Mouse (Mus musculus) liver, embryonic 14.5 days (tissue): Measurements from ENCODE around the gene BC034090. TPM values are rescaled to one million over a fixed set of nuclear protein-coding genes. Genes with fewer than 3 reads are reported as not detected.

Experiments used
- ATAC-seq: fragments of 200-750 bp; cut with Nextera tagmentation; 2 replicates; pipeline ENCODE4 v1.8.0; 2017; ENCODE audit warnings: moderate number of reproducible peaks, mild to moderate bottlenecking, moderate library complexity; ENCODE audit not compliant: insufficient read depth
- DNase-seq, 3 experiments: peaks; one replicate each; pipeline ENCODE4 v3.0.0-alpha.2; 2012 to 2013; ENCODE audit warnings: low read depth in 3 of 3, low spot score in 3 of 3
- H3K27ac ChIP-seq: fragments of 300-500 bp; sonication (generic); 2 replicates; pipeline ENCODE4 v1.5.1; 2014; ENCODE audit warnings: moderate library complexity, mild to moderate bottlenecking, control low read depth, inconsistent platforms
- H3K27me3 ChIP-seq: fragments of 300-500 bp; sonication (generic); 2 replicates; pipeline ENCODE4 v1.6.1; 2014; ENCODE audit warnings: mild to moderate bottlenecking, low read length, moderate library complexity; ENCODE audit not compliant: control insufficient read depth, insufficient read depth
- H3K36me3 ChIP-seq: fragments of 300-500 bp; sonication (generic); replicated peaks from 2 replicates; pipeline ENCODE4 v1.6.1; 2014; ENCODE audit warnings: low read depth; ENCODE audit not compliant: control insufficient read depth, insufficient read depth
- H3K4me1 ChIP-seq, 2 experiments: fragments of 200-500 bp in 1 of 2; fragments of 300-500 bp in 1 of 2; sonication (generic) in 1 of 2; replicated peaks; 2 replicates each; pipeline ENCODE4 v1.6.1; 2012 to 2014; ENCODE audit warnings: antibody characterized with exemption in 1 of 2, inconsistent platforms in 1 of 2, low read length in 1 of 2; ENCODE audit not compliant: control insufficient read depth in 2 of 2, insufficient read depth in 2 of 2
- H3K4me2 ChIP-seq: fragments of 300-500 bp; sonication (generic); 2 replicates; pipeline ENCODE4 v1.6.1; 2014; ENCODE audit warnings: low read depth, mild to moderate bottlenecking, control low read depth, moderate library complexity
- H3K4me3 ChIP-seq, 2 experiments: fragments of 200-500 bp in 1 of 2; fragments of 300-500 bp in 1 of 2; sonication (generic) in 1 of 2; 2 replicates each; pipeline ENCODE4 v1.5.1; 2012 to 2014; ENCODE audit warnings: low read depth in 2 of 2, low read length in 2 of 2, mild to moderate bottlenecking in 2 of 2, control low read depth in 1 of 2, inconsistent platforms in 1 of 2, moderate library complexity in 1 of 2; ENCODE audit not compliant: insufficient read depth in 1 of 2
- H3K9ac ChIP-seq: fragments of 300-500 bp; sonication (generic); replicated peaks from 2 replicates; pipeline ENCODE4 v1.6.1; 2014; ENCODE audit warnings: mild to moderate bottlenecking, control low read depth, moderate library complexity
- H3K9me3 ChIP-seq: fragments of 300-500 bp; sonication (generic); 2 replicates; pipeline ENCODE4 v1.6.1; 2016; ENCODE audit warnings: low read length, mixed read lengths; ENCODE audit not compliant: control insufficient read depth
- CTCF ChIP-seq: IDR thresholded peaks from 2 replicates; pipeline ENCODE4 v1.5.1; 2016; ENCODE audit warnings: antibody characterized with exemption, low read depth, control low read depth
- EP300 ChIP-seq: IDR thresholded peaks from 2 replicates; pipeline ENCODE4 v1.6.1; 2016; ENCODE audit warnings: antibody characterized with exemption, low read depth
- WGBS: fragments of 180-500 bp; shearing (Covaris S2); extraction: QIAGEN DNeasy Blood & Tissue Kit; methylation state at CpG from one replicate; pipeline ENCODE4 v1.1.7; 2014; ENCODE audit not compliant: insufficient replicate concordance; 5-methylcytosine and 5-hydroxymethylcytosine counted together
- polyA plus RNA-seq, 2 experiments: library from polyadenylated mRNA; depleted of rRNA in 1 of 2; stranded (reverse) in 1 of 2; unstranded in 1 of 2; fragments of >200 nt; fragmentation: Nextera tagmentation in 1 of 2; extraction: Ambion mirVana in 1 of 2; gene quantifications; 2 replicates each; pipeline versions ENCODE4 v1.2.1 to v1.2.3; 2012 to 2014

BC034090 gene
- polyA plus RNA-seq, 2 experiments = 0.06 to 0.32 TPM

DNA sequence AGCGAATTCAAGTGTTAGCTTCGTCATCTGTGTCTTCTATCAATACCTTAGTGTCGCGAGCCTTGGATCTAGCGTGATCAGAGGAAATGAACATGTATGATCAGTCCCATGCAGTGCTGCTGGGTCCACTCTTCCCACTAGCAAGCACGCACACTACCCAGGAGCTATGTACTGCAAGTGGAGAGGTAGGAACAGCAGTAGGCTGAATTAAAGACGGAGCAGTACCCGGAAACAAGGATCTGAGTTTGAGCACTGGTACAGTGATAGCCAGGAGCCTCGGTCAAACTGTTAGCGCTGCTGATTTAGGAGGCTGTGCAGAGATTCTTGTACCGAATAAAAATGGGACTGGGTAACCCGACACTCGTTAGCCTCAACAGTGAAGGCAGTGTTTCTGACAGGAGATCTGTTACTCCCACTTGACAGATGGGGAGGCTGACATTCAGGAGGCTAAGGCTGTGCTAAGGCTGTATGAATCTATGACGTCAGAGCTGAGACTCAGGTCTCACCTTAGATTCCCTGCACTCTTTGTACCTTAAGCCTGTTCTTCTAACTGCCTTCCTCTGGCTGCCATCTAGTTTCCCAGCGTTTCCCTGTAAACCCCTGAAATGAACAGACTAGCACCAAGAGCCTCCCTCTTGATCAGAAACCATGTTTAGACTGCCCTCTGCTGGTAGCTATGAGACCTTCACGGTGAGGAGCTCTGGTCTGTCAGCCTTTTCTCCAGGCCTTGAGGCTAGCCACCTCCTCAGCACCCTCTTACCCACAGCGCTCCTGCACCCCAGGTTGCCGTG lies 37.0 kb upstream of the BC034090 start:
- 60% methylated on average over 18 of the region's 18 CpGs for WGBS
- H3K27me3 ChIP-seq = no peaks in the 10 kb centered on the region
- peak; percentile 47; the same call in 1 of the 2 replicates for ATAC-seq
- peak; percentile 43 to 50 (median 46) for DNase-seq
- peaks cover 3% of the 10 kb centered on the region; the same call in 1 of the 2 replicates for H3K36me3 ChIP-seq
- H3K4me2 ChIP-seq = no peak overlapping the region
- no peaks in the 10 kb centered on the region for H3K9me3 ChIP-seq
- H3K4me1 ChIP-seq = peaks cover 6 to 17% of the 10 kb centered on the region in 2 experiments; a peak in 3 of 4 replicates
- no peak overlapping the region for H3K9ac ChIP-seq
- no peak overlapping the region for H3K4me3 ChIP-seq
- TF ChIP-seq EP300 = no peak
- TF ChIP-seq CTCF = peak; percentile 90
- no peak overlapping the region for H3K27ac ChIP-seq

GRCm38 (mm10) chr1:155280306-155280705 lies 36.1 kb upstream of the BC034090 start:
- H3K27ac ChIP-seq = no peak overlapping the region
- no peak for ATAC-seq
- no peaks in the 10 kb centered on the region for H3K9me3 ChIP-seq
- DNase-seq = no peak
- H3K9ac ChIP-seq = no peak overlapping the region
- WGBS = 83% methylated on average over 10 of the region's 10 CpGs
- no peak overlapping the region for H3K4me3 ChIP-seq
- no peak for TF ChIP-seq CTCF
- TF ChIP-seq EP300 = no peak
- no peak overlapping the region for H3K4me2 ChIP-seq
- no peaks in the 10 kb centered on the region for H3K27me3 ChIP-seq
- H3K36me3 ChIP-seq = peaks cover 3% of the 10 kb centered on the region; the same call in 1 of the 2 replicates
- H3K4me1 ChIP-seq = peaks cover 8 to 18% of the 10 kb centered on the region in 2 experiments; a peak in 3 of 4 replicates

DNA sequence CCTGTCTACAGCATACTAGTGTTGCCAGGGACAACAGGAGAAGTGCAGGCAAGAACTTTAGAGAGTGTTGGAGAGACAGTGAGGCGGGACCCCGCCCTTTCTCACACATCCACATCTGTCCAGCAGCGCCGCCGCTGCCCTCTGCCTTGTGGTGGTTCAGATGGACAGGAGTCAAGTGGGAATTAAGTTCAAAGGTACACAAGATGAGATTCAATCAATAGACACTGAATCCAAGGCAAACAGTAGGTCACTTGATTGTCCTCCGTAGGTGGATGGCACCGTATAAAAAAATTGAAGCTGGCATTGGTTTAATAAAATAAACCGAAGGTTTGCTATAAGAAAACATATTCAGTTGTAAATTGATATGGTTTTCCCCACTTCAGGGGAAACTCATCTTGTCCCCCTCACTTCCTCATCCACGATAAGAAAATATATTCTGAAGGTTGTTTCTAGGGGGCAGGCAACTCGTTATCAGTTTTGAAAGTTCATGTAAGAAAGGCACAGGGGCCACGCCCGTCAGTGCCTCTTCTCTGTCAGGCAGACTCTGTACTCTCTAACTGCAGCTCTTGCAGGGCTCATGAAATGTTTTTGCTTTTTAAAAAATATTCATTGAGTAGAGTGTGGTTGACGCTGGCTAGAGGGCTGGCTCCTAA lies 32.3 kb upstream of the BC034090 start:
- no peaks in the 10 kb centered on the region for H3K9me3 ChIP-seq
- DNase-seq (peak; percentile 28 to 38 (median 34)), ATAC-seq (peak; percentile 68)
- peak overlapping the region; percentile 49 for H3K4me2 ChIP-seq
- H3K4me1 ChIP-seq = peaks cover 8 to 18% of the 10 kb centered on the region in 2 experiments; a peak in 3 of 4 replicates
- 28% methylated on average over 13 of the region's 13 CpGs for WGBS
- no peaks in the 10 kb centered on the region for H3K36me3 ChIP-seq
- TF ChIP-seq CTCF (no peak), EP300 (no peak)
- H3K4me3 ChIP-seq = no peak overlapping the region
- no peaks in the 10 kb centered on the region for H3K27me3 ChIP-seq
- no peak overlapping the region; the same call in 1 of the 2 replicates for H3K9ac ChIP-seq
- 0 out of 2 replicates have a peak overlapping the region, but pooled peaks have one; percentile 14 for H3K27ac ChIP-seq

DNA sequence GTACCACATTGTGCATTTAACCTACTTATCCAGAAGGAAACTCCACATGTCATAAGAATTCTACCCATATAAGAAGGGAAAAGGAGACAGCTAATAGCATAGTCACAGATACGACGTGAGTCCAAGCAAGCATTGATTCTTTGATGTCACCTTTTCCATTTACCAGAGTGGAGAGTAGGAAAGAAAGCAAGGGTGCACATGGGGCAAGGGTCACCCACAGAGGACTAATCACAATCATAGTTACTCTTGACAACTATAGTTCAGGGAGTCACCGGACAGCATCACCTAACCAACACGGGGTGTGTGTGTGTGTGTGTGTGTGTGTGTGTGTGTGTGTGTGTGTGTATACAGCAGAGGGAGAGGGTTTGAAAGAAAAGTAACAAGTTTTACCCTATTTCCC lies 31.5 kb upstream of the BC034090 start:
- H3K9me3 ChIP-seq = no peaks in the 10 kb centered on the region
- no peak overlapping the region for H3K4me2 ChIP-seq
- peaks cover 8 to 18% of the 10 kb centered on the region in 2 experiments; a peak in 3 of 4 replicates for H3K4me1 ChIP-seq
- no peaks in the 10 kb centered on the region for H3K27me3 ChIP-seq
- DNase-seq (no peak), ATAC-seq (no peak)
- no peak overlapping the region for H3K9ac ChIP-seq
- H3K27ac ChIP-seq = no peak overlapping the region
- TF ChIP-seq EP300 (no peak), CTCF (no peak)
- H3K4me3 ChIP-seq = no peak overlapping the region
- 79% methylated on average over 4 of the region's 4 CpGs for WGBS
- H3K36me3 ChIP-seq = no peaks in the 10 kb centered on the region

DNA sequence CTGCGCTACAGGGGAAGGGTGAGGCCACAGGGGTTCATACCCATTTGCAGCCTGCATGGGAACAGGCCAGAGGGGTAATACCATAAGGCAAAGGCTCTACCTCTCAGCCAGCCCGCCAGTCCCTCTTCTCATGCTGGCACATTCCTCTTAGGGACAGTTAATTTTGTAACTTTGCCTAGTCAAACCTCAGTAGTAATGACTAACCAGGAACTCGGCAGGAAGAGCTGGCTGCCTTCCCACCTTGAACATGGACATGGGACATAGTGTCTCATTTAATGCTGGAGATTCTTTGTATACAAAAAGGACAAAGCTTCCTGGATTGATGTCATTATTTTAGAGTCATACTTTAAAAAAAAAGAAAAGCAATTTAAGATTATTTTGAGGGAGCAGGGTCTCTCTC lies 30.7 kb upstream of the BC034090 start:
- WGBS = 70% methylated on average over 3 of the region's 3 CpGs

More for the DNA sequence above, 30.7 kb upstream of the BC034090 start:
- no peaks in the 10 kb centered on the region for H3K9me3 ChIP-seq
- no peaks in the 10 kb centered on the region for H3K36me3 ChIP-seq
- peaks cover 8 to 18% of the 10 kb centered on the region in 2 experiments; a peak in 3 of 4 replicates for H3K4me1 ChIP-seq
- H3K27me3 ChIP-seq = no peaks in the 10 kb centered on the region
- DNase-seq (no peak), ATAC-seq (no peak)
- H3K4me3 ChIP-seq = no peak overlapping the region
- TF ChIP-seq CTCF (no peak), EP300 (no peak)
- no peak overlapping the region for H3K9ac ChIP-seq
- H3K27ac ChIP-seq = no peak overlapping the region
- no peak overlapping the region for H3K4me2 ChIP-seq
